Mouse (Mus musculus) heart, adult 18-20 months (tissue): ENCODE data around the gene 2310061I04Rik. TPM values are rescaled to one million over a fixed set of nuclear protein-coding genes. Genes with fewer than 3 reads are reported as not detected.
"Not testable (repeated sequence)": the region's sequence is repeated elsewhere in the genome, so short reads cannot be mapped to it uniquely, and the experiment has no call there.

Source experiments
- DNase-seq, 2 experiments: peaks; one replicate each; pipeline ENCODE4 v3.0.0; 2021 to 2022; ENCODE audit warnings: mixed read lengths in 1 of 2
- long read RNA-seq, 2 experiments: library from polyadenylated mRNA; stranded (forward); transcript quantifications; one replicate each; pipeline ENCODE4 v2.0.0; 2021
- total RNA-seq, 2 experiments: library from RNA; stranded (reverse); gene quantifications; 2 replicates each; pipeline ENCODE4 v1.2.3; 2021

The 2310061I04Rik gene
- 100 to 1,000 TPM; 101 to 105 TPM for total RNA-seq
- long read RNA-seq, experiment 1, transcript 2310061I04Rik-204 (6 exons, 1,293 nt), result major isoform, 83 of 103 reads
- long read RNA-seq, experiment 1, transcript 2310061I04Rik-203 (6 exons, 1,193 nt), result minor isoform, 5 of 103 reads
- long read RNA-seq, experiment 1, transcript 2310061I04Rik-202 (5 exons, 2,081 nt), result minor isoform, 6 of 103 reads
- long read RNA-seq, experiment 1, partial matches to known transcripts, result 2 of 103 reads
- long read RNA-seq, experiment 1, other reads (novel, unspliced or antisense), result 7 of 103 reads
- long read RNA-seq, experiment 2, transcript 2310061I04Rik-202 (5 exons, 2,081 nt), result minor isoform, 7 of 79 reads
- long read RNA-seq, experiment 2, transcript 2310061I04Rik-204 (6 exons, 1,293 nt), result major isoform, 61 of 79 reads
- long read RNA-seq, experiment 2, partial matches to known transcripts, result 1 of 79 reads
- long read RNA-seq, experiment 2, other reads (novel, unspliced or antisense), result 6 of 79 reads

- DNase-seq, result peak; percentile 90 to 95
These were observed at the start of gene 2310061I04Rik for GRCm38 (mm10) chr17:35896781-35897643. TSS of gene 2310061I04Rik (minus strand) at chr17:35897431.

DNA sequence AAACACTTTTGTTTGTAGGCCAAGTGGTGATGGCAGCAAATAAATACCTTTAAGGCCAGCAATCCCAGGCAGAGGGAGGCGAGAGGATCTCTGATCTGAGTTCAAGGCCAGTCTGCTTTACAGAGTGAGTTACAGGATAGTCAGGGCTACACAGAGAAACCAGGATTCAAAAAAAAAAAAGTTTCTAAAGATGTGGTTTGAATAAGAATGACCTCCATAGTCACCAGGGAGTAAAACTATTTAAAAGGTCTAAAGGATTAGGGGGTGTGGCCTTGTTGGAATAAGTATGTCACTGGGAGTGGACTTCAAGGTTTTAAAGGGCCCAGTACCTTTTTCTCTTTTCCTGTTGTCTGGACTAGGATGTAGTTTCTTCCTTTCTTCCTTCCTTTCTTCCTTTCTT, 42.7 kb upstream of the 2310061I04Rik start:
- no peak for DNase-seq

GRCm38 (mm10) chr17:35939108-35939507, 41.9 kb upstream of the 2310061I04Rik start:
- DNase-seq, result no peak

DNA sequence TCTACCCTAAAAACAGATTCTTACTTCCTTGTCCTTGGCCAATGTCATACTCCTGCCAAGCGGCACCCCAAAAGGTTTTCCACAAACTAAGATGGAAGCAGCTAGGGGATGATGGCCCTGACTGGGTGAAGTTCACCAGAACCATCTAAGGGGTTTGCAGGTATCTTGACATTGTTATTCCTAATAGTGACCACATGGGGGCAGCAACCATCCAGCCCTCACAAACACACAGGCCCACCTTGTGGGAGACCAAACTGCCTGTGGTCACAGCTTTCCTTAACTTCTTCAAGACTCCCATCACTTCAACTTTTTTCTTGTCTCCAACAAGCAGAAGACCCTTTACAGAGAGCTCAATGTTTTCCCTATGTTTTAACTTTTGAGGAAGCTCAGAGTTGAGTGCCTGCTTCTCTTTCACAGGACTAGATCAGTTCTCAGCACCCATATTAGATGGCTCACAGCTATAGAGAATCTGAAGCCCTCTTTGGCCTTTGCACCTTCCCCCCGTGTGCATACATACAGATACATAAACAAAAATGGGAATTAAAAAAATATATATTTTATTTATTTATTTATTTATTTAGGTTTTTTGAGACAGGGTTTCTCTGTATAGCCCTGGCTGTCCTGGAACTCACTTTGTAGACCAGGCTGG, 40.6 kb upstream of the 2310061I04Rik start:
- peak; percentile 42 to 49 for DNase-seq

GRCm38 (mm10) chr17:35935763-35936162, 38.5 kb upstream of the 2310061I04Rik start:
- DNase-seq, result not testable (repeated sequence)

DNA sequence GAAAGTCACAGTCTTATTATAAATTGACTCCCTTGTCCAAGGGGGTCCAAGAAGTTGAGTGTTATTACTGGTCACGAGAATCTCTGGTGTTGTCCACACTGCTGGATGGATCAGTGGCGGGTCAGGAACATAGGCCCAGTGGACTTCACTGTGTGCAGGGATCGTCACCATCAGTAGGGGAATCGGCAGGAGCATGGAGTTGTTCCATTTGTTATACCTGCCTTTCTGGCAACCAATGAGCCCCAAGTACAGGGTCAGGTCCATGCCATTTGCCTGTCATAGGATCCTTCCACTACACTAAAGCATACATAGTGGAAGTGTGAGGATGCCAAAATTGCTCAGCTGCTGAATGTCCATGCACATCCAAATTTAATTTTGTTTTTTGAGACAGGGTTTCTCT, 35.4 kb upstream of the 2310061I04Rik start:
- no peak for DNase-seq

GRCm38 (mm10) chr17:35930627-35931026, 33.4 kb upstream of the 2310061I04Rik start:
- no peak for DNase-seq

DNA sequence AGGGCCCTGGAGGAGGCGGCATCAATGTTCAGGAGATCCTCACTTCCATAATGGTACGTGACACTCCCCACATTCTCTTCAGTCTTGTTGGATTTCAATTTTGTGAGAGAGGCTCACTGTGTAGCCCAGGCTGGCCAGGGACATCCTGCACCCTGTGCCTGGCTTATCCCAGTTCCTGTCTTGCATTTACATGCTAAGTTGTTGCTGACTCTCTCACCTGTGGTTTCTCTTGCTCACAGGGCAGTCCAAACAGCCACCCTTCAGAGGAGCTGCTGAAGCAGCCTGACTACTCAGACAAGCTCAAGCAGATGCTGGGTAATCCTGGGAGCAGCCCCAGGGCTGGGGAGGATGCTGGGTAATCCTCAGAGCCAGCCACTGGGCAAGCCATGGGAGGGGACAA, 32.3 kb upstream of the 2310061I04Rik start:
- DNase-seq, result peak in 1 of 2 experiments; percentile 0

GRCm38 (mm10) chr17:35927471-35927870, 30.2 kb upstream of the 2310061I04Rik start:
- no peak for DNase-seq

GRCm38 (mm10) chr17:35923281-35923680, 26.1 kb upstream of the 2310061I04Rik start:
- DNase-seq, result no peak

DNA sequence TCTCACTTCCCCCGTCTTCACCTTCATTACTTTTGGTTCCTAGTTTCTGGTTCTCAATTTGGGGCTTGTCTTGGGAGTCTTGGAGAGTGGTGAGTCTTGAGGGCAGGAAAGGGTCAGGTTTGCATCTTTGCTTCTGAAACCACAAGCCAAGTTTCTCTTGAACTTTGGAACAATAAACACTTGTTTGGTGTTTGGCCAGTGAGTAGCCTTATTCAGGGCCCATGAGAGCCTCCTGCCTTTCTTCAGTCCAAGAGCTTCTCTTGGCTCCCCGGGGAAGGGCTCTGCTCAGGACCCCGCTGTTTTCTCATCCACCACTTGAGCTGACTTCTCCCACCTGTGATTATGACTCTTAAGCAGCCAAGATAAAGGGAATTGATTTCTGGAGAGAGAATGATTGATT, 25.3 kb upstream of the 2310061I04Rik start:
- no peak for DNase-seq

- DNase-seq, result no peak
These were observed 24.5 kb upstream of the 2310061I04Rik start for GRCm38 (mm10) chr17:35921710-35922109.

DNA sequence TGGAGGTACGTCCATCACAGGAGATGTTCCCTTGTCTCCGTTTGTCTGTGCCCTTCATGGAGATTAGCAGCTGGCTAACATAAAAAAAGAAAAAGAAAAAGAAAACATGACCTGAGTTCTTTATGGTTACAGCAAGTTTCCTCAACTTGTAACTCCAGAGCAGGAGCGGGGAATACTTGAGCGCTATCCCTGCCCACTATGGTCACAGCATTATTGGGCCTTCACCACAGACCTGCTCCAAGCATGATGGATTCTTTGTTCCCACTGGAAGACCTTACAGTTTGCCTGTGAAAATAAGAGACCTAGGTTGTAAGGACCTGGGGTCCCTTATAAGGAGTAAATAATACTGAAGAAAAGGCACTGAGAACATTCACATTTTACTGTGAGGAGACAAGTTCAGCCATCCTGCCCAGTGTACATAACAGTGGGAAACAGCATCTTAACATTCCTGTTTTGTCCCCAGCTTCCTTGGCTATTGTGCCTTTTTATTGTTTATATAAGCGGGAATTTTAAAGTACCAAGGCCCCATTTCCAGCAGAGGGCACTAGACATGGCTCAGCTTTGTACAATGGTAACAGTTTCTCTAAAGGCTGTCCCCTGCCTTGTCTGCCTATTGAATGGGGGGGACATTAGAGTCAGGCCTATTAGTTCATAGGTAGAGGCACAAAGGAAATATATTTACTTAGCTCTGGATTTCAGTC, 23.8 kb upstream of the 2310061I04Rik start:
- peak; percentile 36 to 47 for DNase-seq

DNA sequence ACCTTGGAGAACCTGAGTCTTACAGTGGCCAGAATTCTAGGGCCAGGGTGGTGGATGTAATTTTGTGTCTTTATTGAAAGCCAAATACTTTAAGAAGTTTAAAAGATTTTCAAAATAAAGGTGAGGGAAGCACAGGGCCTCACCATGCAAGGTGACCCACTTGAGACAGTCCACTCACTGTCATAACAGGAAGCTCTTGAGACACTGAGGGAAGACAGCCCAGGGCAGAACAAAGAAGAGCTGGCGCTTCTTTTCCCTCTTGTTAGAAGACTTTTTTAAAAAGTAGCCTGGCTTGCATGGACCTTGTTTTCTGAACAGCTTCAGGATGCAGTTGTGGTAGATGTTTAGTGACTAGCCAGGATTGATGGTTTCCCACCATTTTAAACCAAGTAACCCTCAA, 23.2 kb upstream of the 2310061I04Rik start:
- DNase-seq, result no peak

- no peak for DNase-seq
These were observed 22.7 kb upstream of the 2310061I04Rik start for GRCm38 (mm10) chr17:35919864-35920301.

GRCm38 (mm10) chr17:35919060-35919715, 22.0 kb upstream of the 2310061I04Rik start:
- DNase-seq, result peak; percentile 97 to 98

GRCm38 (mm10) chr17:35918276-35919059, 21.2 kb upstream of the 2310061I04Rik start:
- peak; percentile 55 to 75 for DNase-seq

GRCm38 (mm10) chr17:35917463-35918251, 20.4 kb upstream of the 2310061I04Rik start:
- peak; percentile 62 to 70 for DNase-seq

- DNase-seq, result no peak
These were observed 19.9 kb upstream of the 2310061I04Rik start for GRCm38 (mm10) chr17:35917143-35917462.
